Mouse (Mus musculus) monocyte, adult 59 days (primary cell): ENCODE data around the gene Ubald2. TPM values are rescaled to one million over a fixed set of nuclear protein-coding genes. Genes with fewer than 3 reads are reported as not detected.

Source experiments
- total RNA-seq, 2 experiments: library from RNA; stranded (reverse); gene quantifications; one replicate each; pipeline ENCODE4 v1.2.4; 2023

Gene Ubald2
- total RNA-seq: 100 to 1,000 TPM in 1 of 2 experiments, 10 to 100 TPM in 1; 87.8 to 110 TPM

GRCm38 (mm10) chr11:116433356-116434286 is at the start of gene Ubald2:
Ubald2 (plus strand) TSS chr11:116434094.

GRCm38 (mm10) chr11:116412904-116413630 is 20.8 kb upstream of the Ubald2 start, which contains the start of gene Rnf157:
Rnf157 (minus strand) TSS chr11:116413032.

GRCm38 (mm10) chr11:116466141-116466540 is 32.2 kb downstream of the Ubald2 start, which contains the start of gene Qrich2:
Qrich2 (minus strand) TSS chr11:116466241.

Other genes with a start within 250 kb of the Ubald2 start
- 10 to 100 TPM; 44.9 to 53.1 TPM for gene Ten1, start 235.2 kb upstream of the Ubald2 start, total RNA-seq
- gene Acox1, start 235.0 kb upstream of the Ubald2 start, total RNA-seq: 10 to 100 TPM; 42.6 to 47.8 TPM
- not detected for gene Evpl, start 196.0 kb upstream of the Ubald2 start, total RNA-seq
- 10 to 100 TPM; 46.5 to 50.4 TPM for gene Srp68, start 159.9 kb upstream of the Ubald2 start, total RNA-seq
- gene Galr2, start 153.2 kb upstream of the Ubald2 start, total RNA-seq: not detected
- gene Exoc7, start 126.9 kb upstream of the Ubald2 start, total RNA-seq: 10 to 100 TPM; 31.6 to 50.9 TPM
- gene Foxj1, start 98.7 kb upstream of the Ubald2 start, total RNA-seq: under 1 TPM in 1 of 2 experiments, not detected in 1; 0.18 TPM
- gene Rnf157, start 21.1 kb upstream of the Ubald2 start, total RNA-seq: 1 to 10 TPM; 3.2 to 3.4 TPM
- gene Qrich2, start 32.1 kb downstream of the Ubald2 start, total RNA-seq: under 1 TPM in 1 of 2 experiments, not detected in 1; 0.42 TPM
- gene Prpsap1, start 60.1 kb downstream of the Ubald2 start, total RNA-seq: 10 to 100 TPM; 51.4 to 61.2 TPM
- under 1 TPM in 1 of 2 experiments, not detected in 1; 0.10 TPM for gene Sphk1, start 96.8 kb downstream of the Ubald2 start, total RNA-seq
- 10 to 100 TPM; 14.1 to 21.7 TPM for gene Ube2o, start 147.4 kb downstream of the Ubald2 start, total RNA-seq
- not detected for gene Aanat, start 152.3 kb downstream of the Ubald2 start, total RNA-seq
- gene Rhbdf2, start 192.9 kb downstream of the Ubald2 start, total RNA-seq: 10 to 100 TPM; 96.1 to 97.1 TPM
- not detected for gene Prcd, start 219.4 kb downstream of the Ubald2 start, total RNA-seq
- gene Cygb, start 220.2 kb downstream of the Ubald2 start, total RNA-seq: under 1 TPM in 1 of 2 experiments, not detected in 1; 0.43 TPM